ENCODE assay signal across 9 mouse cellular contexts in genomic region chr3:83766726-83767070, GRCm38 (mm10). TPM values are rescaled to one million over a fixed set of nuclear protein-coding genes. Genes with fewer than 3 reads are reported as not detected.
A peak's percentile ranks its signal among the peaks of the same experiment; 100 is the strongest.
DNase-seq lines count a peak whose midpoint lies in the region; ATAC-seq and TF ChIP-seq lines count a peak whose summit lies in the region.
"Had no signal": no experiment of that assay in that cellular context is flagged by ENCODE, and none has a peak within 500 bp of the region (broad histone marks: within the 10 kb centered on the region; RNA-seq: fewer than 3 reads in every experiment).

No protein-coding gene starts in this region.

- peak overlapping the region; percentile 64 for H3K4me3 ChIP-seq in heart, embryonic 13.5 days
- peak overlapping the region; percentile 65 to 75 for H3K4me3 ChIP-seq in ES-E14 (ENCODE audit: insufficient read depth in 1 of 2, low read depth in 1 of 2, low read length in 2 of 2, poor library complexity in 1 of 2, severe bottlenecking in 1 of 2)
- H3K4me3 ChIP-seq in hindbrain, embryonic 11.5 days (ENCODE audit: low read depth, low read length), result peak overlapping the region; percentile 67
- peak overlapping the region; percentile 53 for H3K4me3 ChIP-seq in midbrain, embryonic 11.5 days (ENCODE audit: low read depth, low read length)

- DNase-seq in heart, adult 18-20 months, result no peak
- no peak for DNase-seq in ES-E14 (ENCODE audit: low read depth, low spot score)
- DNase-seq in hindbrain, embryonic 11.5 days (ENCODE audit: low spot score), result no peak
- DNase-seq in midbrain, embryonic 11.5 days (ENCODE audit: low spot score, missing footprints), result no peak
- DNase-seq in embryo, embryonic 10.5 days (ENCODE audit: low spot score), result no peak
- no peak for DNase-seq in adipocyte (ENCODE audit: low spot score)

- WGBS in heart, embryonic 13.5 days, result under 1% methylated on average over 25 of the region's 25 CpGs
- WGBS in hindbrain, embryonic 11.5 days, result 0% methylated on average over 25 of the region's 25 CpGs
- WGBS in midbrain, embryonic 11.5 days, result under 1% methylated on average over 23 of the region's 25 CpGs

- peaks cover 28% of the 10 kb centered on the region for H3K4me1 ChIP-seq in heart, embryonic 13.5 days
- peaks cover 0 to 14% of the 10 kb centered on the region in 2 experiments; a peak in 1 of 4 replicates for H3K4me1 ChIP-seq in ES-E14 (ENCODE audit: control insufficient read depth in 2 of 2, insufficient read depth in 2 of 2, low read length in 2 of 2, poor library complexity in 1 of 2)
- peaks cover 6% of the 10 kb centered on the region for H3K4me1 ChIP-seq in hindbrain, embryonic 11.5 days (replicated peaks; ENCODE audit: control insufficient read depth, insufficient read depth, low read length)
- peaks cover 28% of the 10 kb centered on the region for H3K4me1 ChIP-seq in midbrain, embryonic 11.5 days (ENCODE audit: control insufficient read depth, insufficient read depth, low read length)

- H3K36me3 ChIP-seq in heart, embryonic 13.5 days, result 0 out of 2 replicates have a peak, but pooled peaks cover 6% of the 10 kb centered on the region
- peaks cover 9% of the 10 kb centered on the region; the same call in 1 of the 2 replicates for H3K36me3 ChIP-seq in ES-E14 (ENCODE audit: control insufficient read depth, insufficient read depth, low read length, poor library complexity, severe bottlenecking)
- H3K36me3 ChIP-seq in hindbrain, embryonic 11.5 days (ENCODE audit: control insufficient read depth, insufficient read depth, low read length), result no peaks in the 10 kb centered on the region
- H3K36me3 ChIP-seq in midbrain, embryonic 11.5 days (ENCODE audit: control insufficient read depth, insufficient read depth, low read length), result peaks cover 2% of the 10 kb centered on the region; the same call in 1 of the 2 replicates

- peak overlapping the region; percentile 84 for H3K9ac ChIP-seq in heart, embryonic 13.5 days
- peak overlapping the region; percentile 68 for H3K9ac ChIP-seq in ES-E14 (ENCODE audit: insufficient read depth, low read depth, low read length, poor library complexity, severe bottlenecking)
- peak overlapping the region; percentile 84 for H3K9ac ChIP-seq in hindbrain, embryonic 11.5 days (ENCODE audit: low read depth, low read length)
- peak overlapping the region; percentile 88 for H3K9ac ChIP-seq in midbrain, embryonic 11.5 days (ENCODE audit: low read length)

- H3K27me3 ChIP-seq in heart, embryonic 13.5 days (replicated peaks), result peaks cover 75% of the 10 kb centered on the region
- no peaks in the 10 kb centered on the region; the same call in 1 of the 2 replicates for H3K27me3 ChIP-seq in hindbrain, embryonic 11.5 days (ENCODE audit: control insufficient read depth, insufficient read depth, low read length)
- H3K27me3 ChIP-seq in midbrain, embryonic 11.5 days (ENCODE audit: control insufficient read depth, insufficient read depth, low read length), result peaks cover 3% of the 10 kb centered on the region

- ATAC-seq in heart, embryonic 13.5 days (ENCODE audit: extremely low read depth, insufficient number of reproducible peaks, low FRiP score, low TSS enrichment), result no peak
- ATAC-seq in hindbrain, embryonic 11.5 days (ENCODE audit: low FRiP score), result peak; percentile 10
- peak; percentile 5 for ATAC-seq in midbrain, embryonic 11.5 days (ENCODE audit: low FRiP score)
- no peak for ATAC-seq in activated CD4-positive, CD25-positive, alpha-beta regulatory T cell, adult 4 months

- H3K27ac ChIP-seq in heart, embryonic 13.5 days (replicated peaks), result peak overlapping the region; percentile 13; the same call in 1 of the 2 replicates
- no peak overlapping the region for H3K27ac ChIP-seq in ES-E14 (ENCODE audit: insufficient read depth, low read depth, low read length, poor library complexity, severe bottlenecking)
- H3K27ac ChIP-seq in hindbrain, embryonic 11.5 days (ENCODE audit: low read depth, low read length), result peak overlapping the region; percentile 67; the same call in 1 of the 2 replicates
- peak overlapping the region; percentile 45 for H3K27ac ChIP-seq in midbrain, embryonic 11.5 days (ENCODE audit: low read depth, low read length)

- no peaks in the 10 kb centered on the region for H3K9me3 ChIP-seq in heart, embryonic 13.5 days
- H3K9me3 ChIP-seq in ES-E14 (ENCODE audit: control insufficient read depth, insufficient read depth, low read depth, low read length), result no peaks in the 10 kb centered on the region
- H3K9me3 ChIP-seq in hindbrain, embryonic 11.5 days (ENCODE audit: control insufficient read depth, low read length), result no peaks in the 10 kb centered on the region
- H3K9me3 ChIP-seq in midbrain, embryonic 11.5 days (ENCODE audit: control insufficient read depth, low read length), result no peaks in the 10 kb centered on the region

- H3K4me2 ChIP-seq in heart, embryonic 13.5 days, result peak overlapping the region; percentile 94
- H3K4me2 ChIP-seq in hindbrain, embryonic 11.5 days (replicated peaks; ENCODE audit: low read depth, low read length), result peak overlapping the region; percentile 89
- peak overlapping the region; percentile 89 for H3K4me2 ChIP-seq in midbrain, embryonic 11.5 days

- in situ Hi-C loops in ES-E14 (cut with MboI; ENCODE audit: low sequenced_read_pairs in 2 of 2, unreplicated experiment in 2 of 2), result loop anchor here in 1 of 2 experiments (25.0 kb wide), 1 partner anchor 479 kb away; no protein-coding TSS in a partner anchor

TF ChIP-seq in ES-E14, 5 proteins besides CTCF, POLR2A, EP300 and RAD21:
- TF ChIP-seq MAFK (IDR thresholded peaks at IDR 0.05; ENCODE audit: insufficient read depth, low read depth, low read length) (no peak), ZNF384 (IDR thresholded peaks at IDR 0.05; ENCODE audit: low read depth, low read length) (no peak), HCFC1 (IDR thresholded peaks at IDR 0.05; ENCODE audit: borderline replicate concordance, insufficient read depth, low read length) (no peak), CHD2 (IDR thresholded peaks at IDR 0.05; ENCODE audit: low read depth, low read length) (no peak), ZC3H11A (IDR thresholded peaks at IDR 0.05; ENCODE audit: borderline replicate concordance, low read depth, low read length) (no peak)

RNA-seq across cellular contexts. Expression of gene Sfrp2, which starts 0.6 kb away (rescaled TPM):
- 183 and 194 TPM in 2 replicates for polyA plus RNA-seq in heart, embryonic 13.5 days (2015; fragmentation: Nextera tagmentation; extraction: Ambion mirVana)
- 1 to 10 TPM; 4.8 to 4.9 TPM for total RNA-seq in heart, adult 18-20 months (2021)
- total RNA-seq in ES-E14 (2012; rRNA removed), result 29.5 and 65.4 TPM in 2 replicates
- 94.1 and 94.4 TPM in 2 replicates for polyA plus RNA-seq in hindbrain, embryonic 11.5 days (2014; fragmentation: Nextera tagmentation; extraction: Ambion mirVana)
- polyA plus RNA-seq in midbrain, embryonic 11.5 days (2014; fragmentation: Nextera tagmentation; extraction: Ambion mirVana), result 88.4 and 96.4 TPM in 2 replicates
- 10 to 100 TPM in 1 of 2 experiments, 1 to 10 TPM in 1; 4.7 to 10.3 TPM for polyA plus RNA-seq in activated CD4-positive, CD25-positive, alpha-beta regulatory T cell, adult 4 months (2017; shearing (Covaris generic))
- total RNA-seq: neutrophil, adult 5-6 weeks had no signal

Comparison
In these comparisons a context has a peak if more than half of its experiments do, and no peak if none do; other contexts are left out.
1. ATAC-seq: peak in hindbrain, embryonic 11.5 days (single experiment) and midbrain, embryonic 11.5 days (single experiment); none in heart, embryonic 13.5 days (single experiment) and activated CD4-positive, CD25-positive, alpha-beta regulatory T cell, adult 4 months (single experiment).
2. Peak in every context shown above with its lines, with median percentiles within 50 percentile points of each other: H3K4me2 ChIP-seq, H3K4me3 ChIP-seq and H3K9ac ChIP-seq.